Mouse (Mus musculus) stomach, postnatal 0 days (tissue): ENCODE results near the gene Gpx3.

Experiments
- CTCF ChIP-seq: IDR thresholded peaks from 2 replicates; pipeline ENCODE4 v1.5.1; 2016; ENCODE audit warnings: antibody characterized with exemption, low read depth, mild to moderate bottlenecking, moderate library complexity
- EP300 ChIP-seq: optimal IDR thresholded peaks from 2 replicates; pipeline ENCODE3; 2016; ENCODE audit warnings: antibody characterized with exemption

DNA sequence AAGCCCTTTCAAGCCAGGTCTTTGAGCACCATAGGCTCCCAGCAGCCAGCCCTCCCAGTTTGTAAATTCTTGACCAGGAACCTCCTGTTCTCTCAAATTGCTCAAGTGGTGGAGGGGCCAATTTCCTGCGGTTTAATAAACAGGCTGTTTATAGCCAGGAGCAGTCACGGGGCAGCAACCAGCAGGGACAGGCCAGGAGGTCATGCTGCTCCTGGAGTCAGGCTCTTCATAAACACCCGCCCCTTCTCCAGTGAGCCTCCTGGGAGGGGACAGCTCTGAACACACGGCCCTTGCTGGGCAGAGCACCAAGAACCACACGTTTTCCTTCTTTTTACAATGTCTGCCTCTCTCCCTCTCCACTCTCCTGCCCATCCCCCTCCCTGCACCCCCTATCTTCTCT lies 17.3 kb upstream of the Gpx3 start:
- TF ChIP-seq CTCF (no peak), EP300 (no peak)
